Mouse (Mus musculus) embryonic facial prominence, embryonic 10.5 days (tissue): ENCODE measurements around the gene Wdr93. TPM values are rescaled to one million over a fixed set of nuclear protein-coding genes. Genes with fewer than 3 reads are reported as not detected.
A peak's percentile ranks its signal among the peaks of the same experiment; 100 is the strongest.

Experiments used
- DNase-seq: peaks from one replicate; pipeline ENCODE4 v3.0.0-alpha.2; 2017; ENCODE audit warnings: low spot score
- H3K27ac ChIP-seq: fragments of 300-500 bp; sonication (generic); replicated peaks from 2 replicates; pipeline ENCODE4 v1.5.1; 2016; ENCODE audit warnings: mild to moderate bottlenecking
- H3K27me3 ChIP-seq: fragments of 300-500 bp; sonication (generic); replicated peaks from 2 replicates; pipeline ENCODE4 v1.6.1; 2016; ENCODE audit warnings: low read depth, mild to moderate bottlenecking; ENCODE audit not compliant: poor library complexity, severe bottlenecking
- H3K36me3 ChIP-seq: fragments of 300-500 bp; sonication (generic); replicated peaks from 2 replicates; pipeline ENCODE4 v1.6.1; 2016; ENCODE audit warnings: mild to moderate bottlenecking, moderate library complexity
- H3K4me1 ChIP-seq: fragments of 300-500 bp; sonication (generic); 2 replicates; pipeline ENCODE4 v1.6.1; 2016
- H3K4me3 ChIP-seq: fragments of 300-500 bp; sonication (generic); 2 replicates; pipeline ENCODE4 v1.5.1; 2016; ENCODE audit warnings: mild to moderate bottlenecking, moderate library complexity
- H3K9me3 ChIP-seq: fragments of 300-500 bp; sonication (generic); 2 replicates; pipeline ENCODE4 v1.6.1; 2016; ENCODE audit warnings: mild to moderate bottlenecking
- WGBS: fragments of 180-500 bp; shearing (Covaris S2); methylation state at CpG from one replicate; pipeline ENCODE4 v1.1.7; 2016; 5-methylcytosine and 5-hydroxymethylcytosine counted together
- polyA plus RNA-seq: library from polyadenylated mRNA; unstranded; fragments of >200 nt; fragmentation: Nextera tagmentation; extraction: Ambion mirVana; gene quantifications from 2 replicates; pipeline ENCODE4 v1.2.1, GENCODE M21; 2016

Gene Wdr93
- polyA plus RNA-seq = 0.38 and 0.45 TPM in 2 replicates

DNA sequence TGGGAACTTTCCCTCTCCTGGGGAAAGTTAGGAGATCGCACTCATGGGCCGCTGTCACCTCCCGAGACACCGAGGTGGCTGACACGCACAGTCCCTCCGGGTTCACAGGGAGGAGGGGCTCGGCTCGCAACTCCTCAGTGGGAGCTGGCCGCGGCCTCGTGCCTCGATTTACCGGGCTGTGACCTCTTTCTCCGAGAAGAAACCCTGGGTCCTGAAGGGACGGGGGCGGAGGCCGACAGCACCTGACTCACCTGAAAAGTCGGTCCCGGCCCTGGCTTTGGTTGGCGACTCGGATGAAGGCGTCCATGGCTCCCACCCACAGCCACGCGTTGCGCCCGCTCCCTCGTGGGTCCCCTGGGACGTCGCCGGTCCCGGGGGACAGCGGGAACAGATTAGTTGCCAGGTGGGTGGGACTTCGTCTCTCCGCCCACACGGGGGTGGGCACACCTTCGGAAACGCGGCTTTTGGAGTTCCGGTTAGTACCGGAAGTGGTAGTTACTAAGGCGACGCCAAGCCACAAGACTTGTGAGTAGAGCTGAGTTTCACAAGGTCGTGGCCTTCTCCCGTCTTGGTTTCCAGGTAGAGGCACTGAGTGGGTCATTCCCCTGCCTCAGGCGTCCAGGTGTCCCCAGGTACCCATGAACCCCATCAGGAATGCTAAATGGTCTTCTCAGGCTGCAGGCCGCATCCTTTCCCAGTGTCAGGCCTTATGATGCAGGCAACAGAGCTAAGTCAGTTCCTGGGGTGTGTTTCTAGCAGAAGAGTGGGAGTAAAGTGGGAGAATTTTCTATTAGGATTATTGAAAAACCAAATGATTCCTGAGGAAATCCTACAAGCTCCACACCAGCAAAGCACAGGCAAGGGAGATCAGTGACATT is at the start of gene Wdr93, which contains the start of gene Pex11a:
Wdr93 (plus strand) TSS at position 505 of the 878 bp plus-strand sequence.
Pex11a (minus strand) TSS at position 473 of the 878 bp plus-strand sequence.
- Histone ChIP-seq H3K4me1 (peaks cover 14% of the 10 kb centered on the region), H3K27ac (peak within 1 kb of the TSS; percentile 72), H3K4me3 (peak within 1 kb of the TSS; percentile 87), H3K9me3 (no peaks in the 10 kb centered on the region), H3K36me3 (no peaks in the 10 kb centered on the region; the same call in 1 of the 2 replicates), H3K27me3 (peaks cover 7% of the 10 kb centered on the region)
- peak; percentile 85 for DNase-seq
- 3% methylated on average over 46 of the region's 46 CpGs for WGBS

DNA sequence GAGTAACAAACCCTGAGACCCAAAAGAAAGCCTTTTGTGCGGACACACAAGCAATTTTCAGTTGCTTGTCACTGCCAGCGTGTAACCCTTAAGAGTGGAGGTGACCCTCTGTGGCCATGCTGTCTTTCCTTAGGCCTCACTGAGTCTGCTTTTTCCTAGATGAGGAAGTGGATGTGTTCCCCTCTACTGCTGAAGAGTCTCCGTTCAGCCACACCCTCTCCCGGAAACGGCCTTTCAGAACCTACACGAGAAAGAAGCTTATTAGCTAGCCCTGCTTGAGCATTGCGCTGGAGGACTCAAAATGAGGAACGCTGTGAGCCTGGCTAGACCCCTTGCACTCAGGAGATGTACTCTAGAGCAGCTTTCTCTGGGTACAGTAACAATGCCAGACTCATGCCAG is 46.5 kb upstream of the Wdr93 start:
- Histone ChIP-seq H3K4me3 (no peak overlapping the region), H3K9me3 (no peaks in the 10 kb centered on the region), H3K4me1 (no peaks in the 10 kb centered on the region), H3K27me3 (no peaks in the 10 kb centered on the region), H3K27ac (no peak overlapping the region), H3K36me3 (peaks cover 100% of the 10 kb centered on the region)
- WGBS = 90% methylated on average over 8 of the region's 8 CpGs
- DNase-seq = no peak

DNA sequence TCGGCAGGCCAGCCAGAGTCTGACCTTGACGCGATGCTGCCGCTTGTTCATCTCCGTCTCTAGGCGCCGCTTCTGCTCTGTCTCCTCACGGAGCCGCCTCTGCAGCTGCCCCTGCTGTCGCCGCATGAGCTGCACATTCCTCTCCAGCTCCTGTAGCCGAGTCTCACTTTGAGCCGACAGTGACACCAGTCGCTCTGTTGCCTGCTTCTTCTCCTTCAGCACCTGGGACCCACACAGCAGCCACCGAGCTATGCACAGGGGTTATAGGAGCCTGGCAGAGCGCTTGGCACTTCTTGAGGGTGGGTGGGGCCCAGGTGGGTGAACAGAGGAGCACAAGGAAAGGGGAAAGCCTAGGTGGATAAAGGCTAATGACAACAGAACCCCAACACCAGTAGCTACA is 40.2 kb upstream of the Wdr93 start:
- Histone ChIP-seq H3K27me3 (no peaks in the 10 kb centered on the region), H3K36me3 (peaks cover 99% of the 10 kb centered on the region), H3K4me1 (no peaks in the 10 kb centered on the region), H3K27ac (no peak overlapping the region), H3K9me3 (no peaks in the 10 kb centered on the region), H3K4me3 (no peak overlapping the region)
- WGBS = 86% methylated on average over 16 of the region's 16 CpGs
- DNase-seq = no peak

DNA sequence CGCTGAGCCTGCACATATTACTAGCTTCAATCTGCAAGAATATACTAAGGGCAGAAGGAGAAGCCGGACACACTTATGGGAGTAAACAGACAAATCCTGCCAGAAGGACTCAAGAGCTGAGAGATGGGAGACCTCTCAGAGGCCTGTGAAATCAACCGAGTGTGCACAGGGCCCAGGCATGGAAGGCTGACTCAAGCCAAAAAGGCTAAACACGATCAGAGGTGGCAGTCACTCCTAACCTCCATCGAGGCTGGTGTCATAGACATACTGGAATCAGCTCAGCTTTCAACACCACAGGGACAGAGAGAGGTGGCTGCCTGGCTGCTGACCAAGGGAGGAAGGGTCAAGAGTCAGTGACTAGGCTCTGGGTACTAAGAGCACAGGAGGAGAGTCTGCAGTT is 37.8 kb upstream of the Wdr93 start:
- DNase-seq = no peak
- WGBS = 88% methylated on average over 5 of the region's 5 CpGs
- no peak overlapping the region for H3K27ac ChIP-seq
- H3K9me3 ChIP-seq = no peaks in the 10 kb centered on the region
- H3K4me1 ChIP-seq = peaks cover 6% of the 10 kb centered on the region
- H3K27me3 ChIP-seq = peaks cover 16% of the 10 kb centered on the region
- peaks cover 88% of the 10 kb centered on the region for H3K36me3 ChIP-seq
- no peak overlapping the region for H3K4me3 ChIP-seq

DNA sequence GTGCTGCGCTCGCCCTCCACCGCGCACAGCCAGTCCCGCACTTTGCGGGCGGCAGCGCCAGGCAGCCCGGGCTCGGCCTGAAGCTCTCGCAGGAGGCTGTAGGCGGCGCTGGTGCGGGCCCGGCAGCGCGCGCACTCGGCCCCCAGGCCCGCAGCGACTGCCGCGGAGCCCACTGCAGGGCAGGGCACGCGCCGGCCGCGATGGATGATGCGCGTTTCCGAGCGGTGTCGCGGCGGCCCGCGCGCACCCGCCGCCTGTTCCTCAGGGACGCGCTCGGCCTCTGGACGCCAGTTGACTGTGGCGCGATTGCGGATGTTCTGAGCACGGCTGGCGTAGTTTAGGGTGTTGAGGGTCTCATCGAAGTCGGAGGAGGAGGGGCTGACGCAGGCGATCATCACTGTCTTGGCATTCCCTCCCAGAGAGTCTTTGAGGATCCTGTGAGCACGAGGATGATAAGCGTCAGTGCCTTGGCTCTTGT is 32.8 kb upstream of the Wdr93 start:
- peak overlapping the region; percentile 60 for H3K4me3 ChIP-seq
- H3K27ac ChIP-seq = peak overlapping the region; percentile 16
- no peaks in the 10 kb centered on the region for H3K9me3 ChIP-seq
- peaks cover 39% of the 10 kb centered on the region for H3K27me3 ChIP-seq
- WGBS = 1% methylated on average over 55 of the region's 55 CpGs
- H3K36me3 ChIP-seq = peaks cover 54% of the 10 kb centered on the region
- DNase-seq = peak; percentile 84
- peaks cover 30% of the 10 kb centered on the region for H3K4me1 ChIP-seq

DNA sequence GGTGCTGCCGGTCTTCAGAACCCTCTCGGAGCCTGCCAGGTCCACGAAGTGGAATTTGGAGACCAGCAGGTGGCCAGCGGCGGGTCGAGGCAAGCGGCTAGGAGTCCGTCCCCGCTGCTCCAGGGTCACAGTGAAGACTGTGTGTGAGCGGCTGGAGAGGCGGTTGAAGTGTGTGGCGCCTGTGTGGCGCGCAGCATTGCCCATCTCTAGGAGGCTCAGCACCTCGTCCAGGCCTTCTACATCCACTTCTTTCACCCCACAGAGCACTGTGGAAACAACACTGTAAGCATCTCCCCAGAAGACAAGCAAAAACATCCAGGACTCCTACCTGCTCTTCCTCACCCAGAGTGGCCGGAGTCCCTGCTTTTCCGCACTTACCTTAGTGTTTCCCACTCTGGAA is 32.1 kb upstream of the Wdr93 start:
- peak; percentile 33 for DNase-seq
- Histone ChIP-seq H3K9me3 (no peaks in the 10 kb centered on the region), H3K4me1 (peaks cover 32% of the 10 kb centered on the region), H3K27ac (no peak overlapping the region), H3K27me3 (peaks cover 39% of the 10 kb centered on the region), H3K36me3 (peaks cover 47% of the 10 kb centered on the region), H3K4me3 (peak overlapping the region; percentile 60)
- WGBS = 21% methylated on average over 17 of the region's 17 CpGs

DNA sequence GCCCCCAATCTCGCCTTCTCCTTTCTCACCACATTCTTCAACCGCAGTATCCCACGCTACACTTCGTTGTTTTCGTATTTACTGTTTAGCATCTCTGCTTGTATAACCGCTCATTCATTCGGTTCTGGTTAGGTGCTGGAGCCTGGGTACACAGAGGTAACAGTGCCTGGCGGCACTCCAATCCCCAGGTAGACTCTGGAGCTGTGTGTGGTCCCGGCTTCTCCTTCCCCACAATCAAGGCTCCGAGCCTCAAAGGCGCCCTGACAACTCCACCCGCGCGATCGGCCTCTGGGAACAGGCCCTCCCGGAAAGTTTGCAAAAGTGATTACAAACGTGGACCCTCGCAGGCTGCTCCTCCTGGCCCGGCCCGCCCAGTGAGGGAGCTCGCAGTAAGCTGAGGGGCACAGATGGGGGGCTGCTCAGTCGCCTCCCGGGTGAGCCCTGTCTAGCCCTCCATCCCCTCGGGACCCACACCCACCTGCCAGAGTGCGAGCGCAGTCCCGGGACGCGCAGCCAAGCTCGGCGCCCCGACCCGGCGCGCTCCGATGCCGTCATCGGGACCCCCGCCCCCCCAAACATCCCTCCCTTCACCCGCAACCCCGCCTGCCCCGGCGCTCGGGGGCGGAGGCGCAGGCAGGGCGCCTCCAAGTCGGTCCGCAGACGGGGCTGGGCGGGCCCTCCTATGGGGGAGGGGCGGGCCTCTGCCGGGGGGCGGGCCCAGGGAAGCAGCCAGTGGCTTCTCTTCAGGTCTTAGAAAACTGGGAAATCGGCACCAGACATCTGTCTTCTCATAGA is 27.6 kb upstream of the Wdr93 start, which contains the start of gene Kif7:
Kif7 (minus strand) TSS at position 534 of the 795 bp plus-strand sequence.
- Histone ChIP-seq H3K27ac (peak within 1 kb of the TSS; percentile 85), H3K4me1 (peaks cover 29% of the 10 kb centered on the region), H3K4me3 (peak within 1 kb of the TSS; percentile 85), H3K36me3 (peaks cover 15% of the 10 kb centered on the region), H3K9me3 (no peaks in the 10 kb centered on the region), H3K27me3 (peaks cover 62% of the 10 kb centered on the region)
- under 1% methylated on average over 55 of the region's 55 CpGs for WGBS
- peak; percentile 96 for DNase-seq

DNA sequence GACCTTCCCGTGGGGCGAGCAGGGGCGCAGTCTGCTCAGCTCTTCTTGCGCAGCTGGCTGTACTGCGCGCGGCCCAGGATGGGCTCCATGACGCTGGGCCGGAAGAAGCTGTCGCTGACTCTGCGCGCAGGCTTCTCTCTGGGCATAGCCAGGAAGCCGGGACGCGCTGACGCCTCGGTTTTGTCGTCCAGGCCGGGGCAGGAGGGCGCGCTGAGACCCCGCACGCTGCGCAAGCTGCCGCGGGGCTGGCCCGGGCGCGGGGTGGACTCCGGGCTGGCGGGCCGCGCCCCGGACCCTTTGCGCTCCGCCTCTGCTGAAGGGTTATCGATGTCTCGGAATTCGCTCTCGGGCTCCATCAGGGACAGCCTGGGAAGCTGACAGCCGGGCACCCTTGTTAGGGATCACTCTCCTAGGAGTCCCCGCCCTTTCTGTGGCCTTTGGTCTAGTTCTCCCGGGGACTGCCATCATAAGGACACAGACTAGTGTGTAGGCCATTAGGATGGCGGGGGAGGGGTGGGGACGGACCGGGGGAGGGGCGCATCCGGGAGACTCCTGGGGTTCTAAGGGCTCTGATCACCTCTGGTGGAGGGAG is 21.5 kb upstream of the Wdr93 start:
- peak overlapping the region; percentile 73 for H3K27ac ChIP-seq
- peak overlapping the region; percentile 75 for H3K4me3 ChIP-seq
- no peaks in the 10 kb centered on the region for H3K9me3 ChIP-seq
- DNase-seq = peak; percentile 76
- H3K36me3 ChIP-seq = no peaks in the 10 kb centered on the region
- WGBS = 1% methylated on average over 48 of the region's 48 CpGs
- peaks cover 89% of the 10 kb centered on the region for H3K27me3 ChIP-seq
- peaks cover 12% of the 10 kb centered on the region for H3K4me1 ChIP-seq

DNA sequence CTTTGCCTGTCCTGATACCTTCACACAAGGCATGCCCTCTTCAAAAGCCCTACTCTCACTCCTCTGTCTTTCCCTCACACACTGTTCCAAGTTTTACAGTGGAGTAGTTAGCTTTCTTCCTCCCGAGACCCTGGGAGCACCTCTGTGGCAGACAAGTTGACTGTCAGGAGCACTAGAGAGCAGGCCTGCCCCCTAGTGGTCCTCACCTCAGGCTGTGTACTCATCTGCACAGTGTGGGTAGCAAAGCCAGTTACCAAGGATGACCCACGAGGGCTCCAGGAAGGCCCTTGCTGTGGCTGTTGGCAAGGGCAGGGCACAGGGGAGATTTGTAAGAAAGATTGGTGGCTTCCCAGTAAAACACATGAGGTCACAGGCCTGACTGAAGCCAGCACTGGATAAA is 15.9 kb upstream of the Wdr93 start:
- no peak overlapping the region for H3K27ac ChIP-seq
- no peaks in the 10 kb centered on the region for H3K36me3 ChIP-seq
- peaks cover 8% of the 10 kb centered on the region for H3K4me1 ChIP-seq
- peaks cover 65% of the 10 kb centered on the region for H3K27me3 ChIP-seq
- 27% methylated on average over 2 of the region's 2 CpGs for WGBS
- H3K9me3 ChIP-seq = no peaks in the 10 kb centered on the region
- DNase-seq = peak; percentile 72
- no peak overlapping the region for H3K4me3 ChIP-seq

DNA sequence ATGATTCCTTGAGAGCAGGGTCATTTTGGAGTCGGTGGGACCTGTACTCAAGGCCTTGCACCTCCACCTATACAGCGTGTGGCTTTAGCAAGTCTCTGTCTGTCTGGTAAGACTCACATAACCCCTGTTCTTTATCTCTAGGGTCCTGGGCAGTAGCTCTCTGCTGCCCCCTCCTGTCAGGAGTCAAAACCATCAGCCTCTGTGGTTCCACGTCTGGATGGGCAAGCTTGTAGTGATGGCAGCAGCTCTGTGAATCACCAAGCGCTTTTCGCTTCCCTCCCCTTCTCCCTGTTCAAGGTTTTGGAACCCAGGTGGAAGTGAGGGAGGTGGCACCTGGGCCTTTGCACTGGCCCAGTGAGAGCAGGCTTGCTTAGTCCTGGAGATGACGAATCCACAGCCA is 14.7 kb upstream of the Wdr93 start:
- H3K27ac ChIP-seq = no peak overlapping the region
- H3K4me1 ChIP-seq = 0 out of 2 replicates have a peak, but pooled peaks cover 7% of the 10 kb centered on the region
- H3K9me3 ChIP-seq = no peaks in the 10 kb centered on the region
- H3K27me3 ChIP-seq = peaks cover 57% of the 10 kb centered on the region
- 25% methylated on average over 6 of the region's 6 CpGs for whole genome bisulfite sequencing
- DNase-seq = peak; percentile 77
- H3K36me3 ChIP-seq = no peaks in the 10 kb centered on the region
- no peak overlapping the region for H3K4me3 ChIP-seq

DNA sequence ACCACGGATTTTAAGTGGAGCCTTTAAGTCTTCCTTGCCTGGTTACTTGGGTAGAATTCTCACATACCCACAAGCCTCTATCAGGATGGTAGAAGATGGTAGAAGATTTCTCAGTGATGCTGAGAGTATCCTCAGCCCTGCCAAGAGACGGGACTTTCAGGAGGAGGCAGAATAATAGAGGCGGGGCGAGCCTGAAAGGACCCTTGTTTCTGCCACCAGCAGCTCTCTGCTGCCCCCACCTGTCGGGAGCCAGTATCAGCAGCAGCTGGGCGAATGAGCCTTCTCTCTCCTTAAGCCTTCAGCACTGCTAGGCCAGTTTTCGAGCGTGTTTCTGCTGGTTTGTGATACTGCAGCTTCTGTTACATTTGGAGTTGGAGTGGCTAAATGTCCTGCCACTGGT is 13.8 kb upstream of the Wdr93 start:
- Histone ChIP-seq H3K4me1 (0 out of 2 replicates have a peak, but pooled peaks cover 7% of the 10 kb centered on the region), H3K4me3 (no peak overlapping the region)
- 8% methylated on average over 8 of the region's 8 CpGs for WGBS

More for the DNA sequence above, 13.8 kb upstream of the Wdr93 start:
- H3K9me3 ChIP-seq = no peaks in the 10 kb centered on the region
- H3K27me3 ChIP-seq = peaks cover 49% of the 10 kb centered on the region
- H3K27ac ChIP-seq = no peak overlapping the region
- peak; percentile 86 for DNase-seq
- H3K36me3 ChIP-seq = no peaks in the 10 kb centered on the region
